Mouse (Mus musculus): ENCODE results near the gene Zcchc2. TPM values are rescaled to one million over a fixed set of nuclear protein-coding genes. Genes with fewer than 3 reads are reported as not detected.

Zcchc2 gene
- polyA plus RNA-seq, 1 experiment from 2014 or later = 3.5 TPM

GRCm38 (mm10) chr1:106036861-106037599 is 46.8 kb downstream of the Zcchc2 start:
- H3K9ac ChIP-seq (ENCODE audit: low read length) = no peak overlapping the region
- no peak overlapping the region for H3K4me3 ChIP-seq (ENCODE audit: low read depth, low read length)
- H3K4me2 ChIP-seq (ENCODE audit: low read length) = no peak overlapping the region
- H3K9me3 ChIP-seq (ENCODE audit: control insufficient read depth, low read length) = no peaks in the 10 kb centered on the region
- no peaks in the 10 kb centered on the region for H3K27me3 ChIP-seq (replicated peaks; ENCODE audit: control insufficient read depth, insufficient read depth, low read length)
- peak; percentile 91 for DNase-seq (ENCODE audit: low spot score)
- no peak overlapping the region for H3K27ac ChIP-seq (ENCODE audit: low read depth)
- 61% methylated on average over 19 of the region's 19 CpGs for WGBS
- no peaks in the 10 kb centered on the region for H3K4me1 ChIP-seq (replicated peaks; ENCODE audit: control insufficient read depth, insufficient read depth, low read length)
- peaks cover 14% of the 10 kb centered on the region for H3K36me3 ChIP-seq (ENCODE audit: control insufficient read depth, insufficient read depth, low read length)
- peak; percentile 81 for ATAC-seq (replicated peaks; ENCODE audit: low FRiP score, low TSS enrichment, low read depth)

- no peak; the same call in 1 of the 2 replicates for ATAC-seq (replicated peaks; ENCODE audit: low FRiP score, low TSS enrichment, low read depth)
- H3K36me3 ChIP-seq (ENCODE audit: control insufficient read depth, insufficient read depth, low read length) = 0 out of 2 replicates have a peak, but pooled peaks cover 5% of the 10 kb centered on the region
- no peaks in the 10 kb centered on the region for H3K4me1 ChIP-seq (replicated peaks; ENCODE audit: control insufficient read depth, insufficient read depth, low read length)
- peak; percentile 50 for DNase-seq (ENCODE audit: low spot score)
- H3K27ac ChIP-seq (ENCODE audit: low read depth) = no peak overlapping the region
- H3K27me3 ChIP-seq (replicated peaks; ENCODE audit: control insufficient read depth, insufficient read depth, low read length) = no peaks in the 10 kb centered on the region
- no peak overlapping the region for H3K9ac ChIP-seq (ENCODE audit: low read length)
- H3K9me3 ChIP-seq (ENCODE audit: control insufficient read depth, low read length) = no peaks in the 10 kb centered on the region
- WGBS = 52% methylated on average over 6 of the region's 6 CpGs
- H3K4me3 ChIP-seq (ENCODE audit: low read depth, low read length) = no peak overlapping the region
- H3K4me2 ChIP-seq (ENCODE audit: low read length) = no peak overlapping the region
Measured at GRCm38 (mm10) chr1:106039326-106039725, 49.1 kb downstream of the Zcchc2 start.

GRCm38 (mm10) chr1:106040271-106040670 is 50.1 kb downstream of the Zcchc2 start:
- no peak overlapping the region for H3K27ac ChIP-seq (ENCODE audit: low read depth)
- H3K9ac ChIP-seq (ENCODE audit: low read length) = no peak overlapping the region
- H3K27me3 ChIP-seq (replicated peaks; ENCODE audit: control insufficient read depth, insufficient read depth, low read length) = no peaks in the 10 kb centered on the region
- no peaks in the 10 kb centered on the region for H3K9me3 ChIP-seq (ENCODE audit: control insufficient read depth, low read length)
- 92% methylated on average over 4 of the region's 4 CpGs for WGBS
- ATAC-seq (replicated peaks; ENCODE audit: low FRiP score, low TSS enrichment, low read depth) (no peak), DNase-seq (ENCODE audit: low spot score) (peak; percentile 31)
- H3K4me3 ChIP-seq (ENCODE audit: low read depth, low read length) = no peak overlapping the region
- H3K4me1 ChIP-seq (replicated peaks; ENCODE audit: control insufficient read depth, insufficient read depth, low read length) = no peaks in the 10 kb centered on the region
- no peaks in the 10 kb centered on the region for H3K36me3 ChIP-seq (ENCODE audit: control insufficient read depth, insufficient read depth, low read length)
- H3K4me2 ChIP-seq (ENCODE audit: low read length) = no peak overlapping the region

- no peaks in the 10 kb centered on the region for H3K36me3 ChIP-seq (ENCODE audit: control insufficient read depth, insufficient read depth, low read length)
- H3K4me2 ChIP-seq (ENCODE audit: low read length) = no peak overlapping the region
- WGBS = 92% methylated on average over 9 of the region's 9 CpGs
- H3K27ac ChIP-seq (ENCODE audit: low read depth) = no peak overlapping the region
- H3K4me3 ChIP-seq (ENCODE audit: low read depth, low read length) = no peak overlapping the region
- no peaks in the 10 kb centered on the region for H3K9me3 ChIP-seq (ENCODE audit: control insufficient read depth, low read length)
- H3K4me1 ChIP-seq (replicated peaks; ENCODE audit: control insufficient read depth, insufficient read depth, low read length) = no peaks in the 10 kb centered on the region
- no peak overlapping the region for H3K9ac ChIP-seq (ENCODE audit: low read length)
- DNase-seq (ENCODE audit: low spot score) (peak; percentile 35), ATAC-seq (replicated peaks; ENCODE audit: low FRiP score, low TSS enrichment, low read depth) (no peak)
- H3K27me3 ChIP-seq (replicated peaks; ENCODE audit: control insufficient read depth, insufficient read depth, low read length) = no peaks in the 10 kb centered on the region
Measured at GRCm38 (mm10) chr1:106042221-106042620, 52.0 kb downstream of the Zcchc2 start.

GRCm38 (mm10) chr1:106043053-106043820 is 53.0 kb downstream of the Zcchc2 start:
- Histone ChIP-seq H3K27me3 (replicated peaks; ENCODE audit: control insufficient read depth, insufficient read depth, low read length) (no peaks in the 10 kb centered on the region), H3K4me2 (ENCODE audit: low read length) (no peak overlapping the region), H3K36me3 (ENCODE audit: control insufficient read depth, insufficient read depth, low read length) (no peaks in the 10 kb centered on the region), H3K4me1 (replicated peaks; ENCODE audit: control insufficient read depth, insufficient read depth, low read length) (no peaks in the 10 kb centered on the region), H3K9me3 (ENCODE audit: control insufficient read depth, low read length) (no peaks in the 10 kb centered on the region), H3K27ac (ENCODE audit: low read depth) (no peak overlapping the region), H3K4me3 (ENCODE audit: low read depth, low read length) (no peak overlapping the region), H3K9ac (ENCODE audit: low read length) (no peak overlapping the region)
- DNase-seq (ENCODE audit: low spot score) = peak; percentile 43
- ATAC-seq (replicated peaks; ENCODE audit: low FRiP score, low TSS enrichment, low read depth) = no peak
- WGBS = 73% methylated on average over 4 of the region's 4 CpGs

GRCm38 (mm10) chr1:106049036-106049435 is 58.8 kb downstream of the Zcchc2 start:
- H3K4me1 ChIP-seq (replicated peaks; ENCODE audit: control insufficient read depth, insufficient read depth, low read length) = no peaks in the 10 kb centered on the region
- 95% methylated on average over 6 of the region's 6 CpGs for WGBS

GRCm38 (mm10) chr1:106054978-106055377 is 64.8 kb downstream of the Zcchc2 start:
- H3K9me3 ChIP-seq (ENCODE audit: control insufficient read depth, low read length) = no peaks in the 10 kb centered on the region
- no peaks in the 10 kb centered on the region for H3K36me3 ChIP-seq (ENCODE audit: control insufficient read depth, insufficient read depth, low read length)
- no peak overlapping the region for H3K4me3 ChIP-seq (ENCODE audit: low read depth, low read length)
- 65% methylated on average over 6 of the region's 6 CpGs for WGBS
- H3K4me1 ChIP-seq (replicated peaks; ENCODE audit: control insufficient read depth, insufficient read depth, low read length) = no peaks in the 10 kb centered on the region
- H3K4me2 ChIP-seq (ENCODE audit: low read length) = no peak overlapping the region
- H3K27me3 ChIP-seq (replicated peaks; ENCODE audit: control insufficient read depth, insufficient read depth, low read length) = no peaks in the 10 kb centered on the region
- H3K9ac ChIP-seq (ENCODE audit: low read length) = no peak overlapping the region
- no peak for ATAC-seq (replicated peaks; ENCODE audit: low FRiP score, low TSS enrichment, low read depth)
- H3K27ac ChIP-seq (ENCODE audit: low read depth) = no peak overlapping the region
- no peak for DNase-seq (ENCODE audit: low spot score)

More at GRCm38 (mm10) chr1:106049036-106049435, 58.8 kb downstream of the Zcchc2 start:
- H3K9me3 ChIP-seq (ENCODE audit: control insufficient read depth, low read length) = no peaks in the 10 kb centered on the region
- ATAC-seq (replicated peaks; ENCODE audit: low FRiP score, low TSS enrichment, low read depth) = no peak
- no peak overlapping the region for H3K4me2 ChIP-seq (ENCODE audit: low read length)
- no peak overlapping the region for H3K4me3 ChIP-seq (ENCODE audit: low read depth, low read length)
- no peak overlapping the region for H3K27ac ChIP-seq (ENCODE audit: low read depth)
- no peaks in the 10 kb centered on the region for H3K36me3 ChIP-seq (ENCODE audit: control insufficient read depth, insufficient read depth, low read length)
- DNase-seq (ENCODE audit: low spot score) = peak; percentile 6
- no peaks in the 10 kb centered on the region for H3K27me3 ChIP-seq (replicated peaks; ENCODE audit: control insufficient read depth, insufficient read depth, low read length)
- H3K9ac ChIP-seq (ENCODE audit: low read length) = no peak overlapping the region

GRCm38 (mm10) chr1:106058355-106058754 is 68.1 kb downstream of the Zcchc2 start:
- Histone ChIP-seq H3K9me3 (ENCODE audit: control insufficient read depth, low read length) (no peaks in the 10 kb centered on the region), H3K4me2 (ENCODE audit: low read length) (no peak overlapping the region), H3K27ac (ENCODE audit: low read depth) (no peak overlapping the region), H3K4me3 (ENCODE audit: low read depth, low read length) (no peak overlapping the region), H3K27me3 (replicated peaks; ENCODE audit: control insufficient read depth, insufficient read depth, low read length) (no peaks in the 10 kb centered on the region), H3K36me3 (ENCODE audit: control insufficient read depth, insufficient read depth, low read length) (no peaks in the 10 kb centered on the region), H3K4me1 (replicated peaks; ENCODE audit: control insufficient read depth, insufficient read depth, low read length) (no peaks in the 10 kb centered on the region), H3K9ac (ENCODE audit: low read length) (no peak overlapping the region)
- WGBS = 63% methylated on average over 5 of the region's 5 CpGs
- DNase-seq (ENCODE audit: low spot score) (no peak), ATAC-seq (replicated peaks; ENCODE audit: low FRiP score, low TSS enrichment, low read depth) (no peak)

Measured in intestine, embryonic 14.5 days (tissue).